Mouse (Mus musculus) cerebellum, adult 11-12 months (tissue): ENCODE data around the gene Gadd45b.

ENCODE experiments used
- DNase-seq: peaks from one replicate; pipeline ENCODE4 v3.0.0; 2022

Gadd45b gene

DNA sequence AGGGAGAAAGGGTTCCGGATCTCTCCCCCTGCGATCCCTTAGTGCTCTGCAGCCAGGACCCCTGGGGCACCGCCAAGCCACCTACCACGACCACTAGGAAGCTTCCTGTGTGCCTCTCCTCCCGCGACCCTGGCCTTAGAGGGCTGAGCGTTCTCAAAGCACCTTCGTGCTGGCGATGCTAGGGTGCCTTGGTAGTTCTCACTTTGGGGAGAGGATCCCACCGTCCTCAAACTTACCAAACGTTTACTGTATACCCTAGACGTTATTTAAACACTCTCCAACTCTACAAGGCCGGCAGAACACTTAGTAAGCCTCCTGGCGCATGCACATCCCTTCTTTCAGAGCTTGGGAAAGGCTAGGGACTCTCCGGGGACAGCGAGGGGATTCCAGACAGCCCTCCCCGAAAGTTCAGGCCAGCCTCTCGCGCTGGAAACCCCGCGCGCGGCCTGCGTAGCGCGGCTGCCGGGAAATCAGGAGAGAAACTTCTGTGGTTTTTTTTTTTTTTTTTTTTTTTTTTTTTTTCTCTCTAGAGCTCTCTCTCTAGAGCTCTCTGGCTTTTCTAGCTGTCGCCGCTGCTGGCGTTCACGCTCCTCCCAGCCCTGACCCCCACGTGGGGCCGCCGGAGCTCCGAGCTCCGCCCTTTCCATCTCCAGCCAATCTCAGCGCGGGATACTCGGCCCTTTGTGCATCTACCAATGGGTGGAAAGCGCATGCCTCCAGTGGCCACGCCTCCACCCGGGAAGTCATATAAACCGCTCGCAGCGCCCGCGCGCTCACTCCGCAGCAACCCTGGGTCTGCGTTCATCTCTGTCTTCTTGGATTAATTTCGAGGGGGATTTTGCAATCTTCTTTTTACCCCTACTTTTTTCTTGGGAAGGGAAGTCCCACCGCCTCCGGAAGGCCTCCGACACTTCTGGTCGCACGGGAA lies at the start of gene Gadd45b:
TSS of gene Gadd45b (plus strand) at position 775 of the 928 bp plus-strand sequence.
- peak; percentile 99 for DNase-seq

DNA sequence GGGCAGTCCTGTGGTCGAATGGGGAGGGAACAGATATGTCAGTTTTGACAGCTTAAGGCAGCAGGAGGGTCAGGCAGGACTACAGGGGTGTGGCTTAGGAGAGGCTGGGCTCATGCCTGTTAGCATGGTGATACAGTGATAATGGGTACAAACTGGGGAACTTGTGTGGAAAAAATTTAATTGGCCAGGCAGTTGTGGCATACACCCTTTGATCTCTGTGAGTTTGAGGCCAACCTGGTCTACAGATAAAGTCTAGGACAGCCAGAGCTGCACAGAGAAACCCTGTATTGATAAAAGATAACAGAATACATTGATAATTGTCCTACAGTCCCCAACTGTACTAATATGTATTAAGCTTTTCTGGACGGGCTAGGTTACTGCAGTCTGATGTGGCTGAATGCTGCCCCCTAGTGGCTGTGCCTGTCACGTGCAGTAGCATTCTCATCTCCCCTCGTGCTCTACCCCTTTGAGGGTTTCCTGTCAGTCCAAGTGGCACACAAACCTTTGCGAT lies 49.7 kb upstream of the Gadd45b start:
- DNase-seq = peak; percentile 59

DNA sequence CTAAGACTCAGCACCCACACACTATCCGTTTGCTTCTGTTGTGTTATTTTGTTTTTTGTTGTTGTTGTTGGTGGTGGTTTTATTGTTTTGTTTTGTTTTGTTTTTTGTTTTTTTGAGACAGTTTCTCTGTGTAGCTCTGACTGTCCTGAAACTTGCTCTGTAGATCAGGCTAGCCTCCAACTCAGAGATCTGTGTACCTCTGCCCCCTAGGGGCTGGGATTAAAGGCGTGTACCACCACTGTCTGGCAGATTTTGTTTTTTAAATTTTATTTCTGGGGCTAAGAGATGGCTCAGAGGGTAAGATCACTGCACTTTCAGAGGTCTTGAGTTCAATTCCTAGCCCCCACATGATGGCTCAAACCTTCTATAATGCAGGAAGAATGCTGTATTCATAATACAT lies 49.0 kb upstream of the Gadd45b start:
- DNase-seq = no peak

DNA sequence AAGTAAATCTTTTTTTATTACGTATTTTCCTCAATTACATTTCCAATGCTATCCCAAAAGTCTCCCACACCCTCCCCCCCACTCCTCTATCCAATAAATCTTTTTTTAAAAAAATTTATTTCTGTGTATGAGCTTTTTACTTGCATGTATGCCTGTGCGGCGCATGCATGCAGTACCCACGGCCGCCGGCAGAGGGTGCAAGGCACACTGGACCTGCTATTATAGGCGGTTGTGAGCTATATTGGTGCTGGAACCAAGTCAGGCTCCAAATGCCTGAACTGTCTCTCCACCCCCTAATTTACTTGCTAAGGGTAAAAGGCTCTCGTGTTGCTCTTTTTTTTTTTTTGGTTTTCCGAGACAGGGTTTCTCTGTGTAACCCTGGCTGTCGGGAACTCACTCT lies 48.6 kb upstream of the Gadd45b start:
- peak; percentile 65 for DNase-seq

DNA sequence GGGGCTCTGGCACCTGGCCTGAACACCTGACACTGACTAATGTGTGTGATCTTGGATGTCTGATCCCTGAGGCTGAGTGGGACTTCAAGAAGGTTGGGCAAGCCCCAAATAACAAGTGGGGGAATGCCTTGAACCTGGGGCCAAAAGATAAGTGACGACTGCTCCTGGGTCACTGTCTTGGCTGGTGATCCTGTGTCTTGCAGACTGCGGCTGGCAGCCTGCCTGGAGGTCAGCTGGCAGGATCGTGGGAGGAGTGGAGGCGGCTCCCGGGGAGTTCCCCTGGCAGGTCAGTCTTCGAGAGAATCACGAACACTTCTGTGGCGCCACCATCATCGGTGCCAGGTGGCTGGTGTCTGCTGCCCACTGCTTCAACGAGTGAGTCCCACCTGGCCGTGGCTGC lies 42.7 kb upstream of the Gadd45b start:
- peak; percentile 86 for DNase-seq

DNA sequence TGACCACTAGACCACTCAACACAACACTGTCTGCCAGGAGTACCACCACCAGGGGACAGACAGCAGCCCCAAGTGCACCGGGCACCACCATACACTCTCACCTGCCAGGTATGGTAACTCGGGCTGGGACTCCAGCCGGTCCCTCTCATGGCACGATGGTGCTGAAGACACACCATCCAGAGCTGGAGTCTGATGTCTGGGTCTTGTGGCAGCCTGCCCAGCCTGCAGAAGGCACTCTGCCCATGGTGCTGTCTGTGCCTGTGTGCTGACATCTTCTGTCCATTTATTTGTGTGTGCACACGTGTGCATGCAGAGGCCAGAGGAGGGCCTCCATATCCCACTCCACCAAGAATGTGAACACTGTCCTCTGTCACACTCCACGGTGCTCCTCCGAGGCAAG lies 34.8 kb upstream of the Gadd45b start:
- DNase-seq = peak; percentile 43

DNA sequence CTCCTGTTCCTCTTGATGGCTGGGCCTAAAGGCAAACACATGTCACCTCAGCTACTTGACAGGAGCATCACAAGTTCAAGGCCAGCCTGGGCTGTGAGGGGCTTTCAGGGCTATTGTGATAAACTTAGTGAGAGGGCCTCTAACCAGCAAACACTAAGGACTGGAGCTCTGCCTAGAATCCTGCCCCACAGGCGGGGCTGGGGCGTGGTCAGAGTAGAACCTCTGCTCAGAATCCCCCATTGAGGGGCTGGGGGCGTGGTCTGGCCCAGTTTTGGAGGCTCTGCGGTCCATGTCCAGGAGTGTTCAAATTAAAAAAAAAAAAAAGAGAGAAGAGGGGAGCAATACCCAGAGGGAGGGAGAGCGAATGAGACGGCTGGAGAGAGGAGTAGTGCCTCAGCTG lies 34.2 kb upstream of the Gadd45b start:
- DNase-seq = peak; percentile 35

DNA sequence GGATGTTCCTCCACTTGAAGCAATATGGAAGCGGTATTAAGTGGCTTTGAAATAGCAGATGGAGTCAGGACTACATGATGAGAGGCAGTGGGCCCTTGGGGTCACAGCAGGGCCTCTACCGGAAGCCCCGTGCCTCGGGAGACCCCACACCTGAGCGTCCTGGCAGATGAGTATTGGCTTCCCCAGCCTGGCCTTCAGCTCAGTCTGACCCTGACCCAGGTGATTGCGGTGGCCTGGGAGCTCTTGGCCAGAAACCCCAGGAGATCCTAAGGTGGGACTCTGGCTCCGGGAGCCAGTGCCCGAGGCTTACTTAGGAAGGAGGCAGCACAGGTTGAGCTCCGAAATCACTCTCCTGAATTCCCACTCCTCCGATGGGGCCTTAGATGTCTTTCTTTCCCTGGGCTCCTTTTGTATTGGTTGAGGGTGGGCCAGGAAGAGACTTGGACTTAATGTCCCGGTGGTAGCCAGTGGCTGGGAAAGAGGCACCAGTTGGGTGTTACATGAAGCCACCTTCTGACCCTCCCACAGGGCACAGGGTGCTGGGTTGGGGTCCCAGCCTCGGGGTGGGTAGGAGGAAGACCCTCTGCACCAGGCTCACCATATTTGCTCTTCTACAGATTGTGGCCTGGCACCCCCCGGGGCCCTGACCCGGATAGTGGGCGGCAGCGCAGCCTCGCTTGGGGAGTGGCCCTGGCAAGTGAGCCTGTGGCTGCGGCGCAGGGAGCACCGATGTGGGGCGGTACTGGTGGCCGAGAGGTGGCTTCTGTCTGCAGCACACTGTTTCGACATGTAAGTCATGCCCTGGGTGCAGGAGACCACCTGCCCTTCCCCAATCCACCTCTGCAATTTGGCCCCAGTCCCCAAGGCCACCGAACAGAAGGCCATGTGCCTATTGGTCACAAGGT lies 33.0 kb upstream of the Gadd45b start:
- DNase-seq = peak; percentile 57

DNA sequence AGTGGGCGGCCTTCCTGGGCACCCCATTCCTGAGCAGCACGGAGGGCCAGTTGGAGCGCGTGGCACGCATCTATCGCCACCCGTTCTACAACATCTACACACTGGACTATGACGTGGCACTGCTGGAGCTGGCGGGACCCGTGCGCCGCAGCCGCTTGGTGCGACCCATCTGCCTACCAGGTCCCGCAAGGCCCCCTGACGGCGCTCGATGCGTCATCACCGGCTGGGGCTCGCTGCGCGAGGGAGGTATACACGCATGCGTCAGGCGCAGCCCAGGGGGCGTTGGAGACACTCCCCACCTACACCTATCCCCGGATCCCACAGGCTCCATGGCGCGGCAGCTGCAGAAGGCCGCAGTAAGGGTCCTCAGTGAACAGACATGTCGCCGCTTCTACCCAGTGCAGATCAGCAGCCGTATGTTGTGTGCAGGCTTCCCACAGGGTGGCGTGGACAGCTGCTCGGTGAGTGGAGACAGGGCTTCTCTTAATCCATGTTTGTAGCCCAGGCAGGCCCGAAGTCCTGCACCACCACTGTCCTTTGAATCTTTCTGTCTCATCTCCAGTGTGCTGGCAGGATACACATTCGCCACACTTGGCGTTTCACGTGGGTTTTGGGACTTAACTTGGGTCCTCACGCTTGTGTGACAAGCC lies 31.9 kb upstream of the Gadd45b start:
- DNase-seq = peak; percentile 58

DNA sequence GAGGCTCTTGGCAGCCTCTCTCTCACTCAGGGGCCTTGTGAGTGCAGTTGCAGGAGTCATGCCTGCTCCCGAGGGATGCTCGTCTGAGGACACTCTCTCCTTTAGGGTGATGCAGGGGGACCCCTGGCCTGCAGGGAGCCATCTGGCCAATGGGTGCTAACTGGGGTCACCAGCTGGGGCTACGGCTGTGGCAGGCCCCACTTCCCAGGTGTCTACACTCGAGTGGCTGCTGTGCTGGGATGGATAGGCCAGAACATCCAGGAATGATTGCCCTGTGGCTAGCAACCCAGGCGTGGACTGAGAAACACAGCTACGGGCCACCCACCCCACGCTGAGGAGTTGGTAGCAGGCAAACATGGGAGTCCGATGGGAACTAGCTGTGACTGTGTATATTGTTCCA lies 30.8 kb upstream of the Gadd45b start:
- DNase-seq = peak; percentile 72

DNA sequence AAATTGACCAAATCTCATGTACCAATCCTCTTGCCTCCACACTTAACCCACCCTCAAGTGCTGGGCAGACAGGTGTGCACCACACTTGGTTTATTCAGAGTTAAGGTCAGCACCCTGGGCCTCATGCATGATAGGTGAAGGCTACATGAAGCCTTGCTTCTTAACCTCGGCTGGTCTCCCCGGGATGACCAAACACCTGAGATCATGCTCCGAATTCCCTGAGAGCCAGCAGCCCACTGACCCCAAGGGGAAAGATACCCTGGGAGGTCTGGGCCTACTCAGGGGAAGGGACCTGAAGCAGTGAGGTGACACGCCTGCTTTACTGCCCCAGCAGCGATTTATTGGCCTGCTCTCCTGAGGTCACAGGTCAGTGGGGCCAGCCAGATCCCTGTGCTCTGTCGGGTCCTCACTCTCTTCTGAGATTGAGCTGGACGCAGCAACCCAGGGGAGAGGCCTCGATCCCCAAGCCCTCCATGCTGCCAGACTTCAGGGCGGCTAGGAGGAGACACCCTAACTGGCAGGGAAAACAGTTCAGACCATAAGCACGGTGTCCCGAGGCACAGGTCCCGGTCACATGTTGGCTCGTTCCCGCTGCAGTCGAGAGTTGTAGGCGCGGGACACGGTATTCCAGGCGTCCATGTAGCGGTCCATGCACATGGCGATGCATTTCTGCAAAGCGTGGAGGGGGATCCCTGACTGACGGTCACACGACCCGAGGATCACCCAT lies 30.1 kb upstream of the Gadd45b start:
- peak; percentile 76 for DNase-seq

DNA sequence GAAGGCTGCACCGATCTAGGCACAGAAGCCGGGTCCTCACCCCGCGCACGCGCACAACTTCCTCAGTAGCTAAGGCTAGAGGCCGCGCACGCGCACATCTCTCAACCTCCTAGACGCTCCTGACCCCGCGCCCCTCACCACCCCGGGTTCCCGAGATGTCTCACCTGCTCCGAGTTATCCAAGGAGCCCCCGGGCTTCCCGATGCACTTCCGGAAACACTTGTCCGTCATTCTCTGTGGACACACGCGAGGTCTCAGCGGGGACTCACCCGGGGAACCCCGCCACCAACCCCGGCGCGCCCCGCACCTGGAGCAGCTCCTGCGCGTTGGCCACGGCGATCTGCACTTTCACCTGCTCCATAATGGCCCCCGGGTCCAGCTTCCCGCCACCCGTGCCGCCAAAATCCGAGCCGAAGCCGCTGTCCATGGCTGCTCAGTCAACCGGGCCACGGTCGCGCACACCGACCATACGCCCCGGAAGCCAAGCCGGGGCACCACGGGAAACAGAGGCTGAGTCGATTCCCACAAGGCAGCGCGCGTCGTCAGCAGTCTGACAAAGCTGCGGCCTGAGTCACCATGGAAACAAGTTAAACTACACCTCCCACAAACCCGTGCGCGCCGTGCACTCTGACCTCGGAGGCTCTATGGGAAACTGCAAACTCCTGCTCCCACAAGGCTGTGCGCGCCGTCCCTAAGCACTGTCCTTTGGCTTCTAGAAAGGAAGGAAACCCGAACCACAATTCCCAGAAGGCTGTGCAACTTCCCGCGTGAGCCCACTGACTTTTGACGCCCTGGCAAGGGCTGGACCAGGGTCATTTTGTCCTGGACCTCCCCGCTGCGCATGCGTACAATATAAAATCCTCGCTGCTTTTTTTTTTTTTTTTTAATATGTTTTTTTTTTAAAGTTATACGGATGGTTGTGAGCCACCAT lies 29.3 kb upstream of the Gadd45b start, which contains the start of gene Timm13:
TSS of gene Timm13 (minus strand) at position 652 of the 930 bp plus-strand sequence.
- peak; percentile 99 for DNase-seq

DNA sequence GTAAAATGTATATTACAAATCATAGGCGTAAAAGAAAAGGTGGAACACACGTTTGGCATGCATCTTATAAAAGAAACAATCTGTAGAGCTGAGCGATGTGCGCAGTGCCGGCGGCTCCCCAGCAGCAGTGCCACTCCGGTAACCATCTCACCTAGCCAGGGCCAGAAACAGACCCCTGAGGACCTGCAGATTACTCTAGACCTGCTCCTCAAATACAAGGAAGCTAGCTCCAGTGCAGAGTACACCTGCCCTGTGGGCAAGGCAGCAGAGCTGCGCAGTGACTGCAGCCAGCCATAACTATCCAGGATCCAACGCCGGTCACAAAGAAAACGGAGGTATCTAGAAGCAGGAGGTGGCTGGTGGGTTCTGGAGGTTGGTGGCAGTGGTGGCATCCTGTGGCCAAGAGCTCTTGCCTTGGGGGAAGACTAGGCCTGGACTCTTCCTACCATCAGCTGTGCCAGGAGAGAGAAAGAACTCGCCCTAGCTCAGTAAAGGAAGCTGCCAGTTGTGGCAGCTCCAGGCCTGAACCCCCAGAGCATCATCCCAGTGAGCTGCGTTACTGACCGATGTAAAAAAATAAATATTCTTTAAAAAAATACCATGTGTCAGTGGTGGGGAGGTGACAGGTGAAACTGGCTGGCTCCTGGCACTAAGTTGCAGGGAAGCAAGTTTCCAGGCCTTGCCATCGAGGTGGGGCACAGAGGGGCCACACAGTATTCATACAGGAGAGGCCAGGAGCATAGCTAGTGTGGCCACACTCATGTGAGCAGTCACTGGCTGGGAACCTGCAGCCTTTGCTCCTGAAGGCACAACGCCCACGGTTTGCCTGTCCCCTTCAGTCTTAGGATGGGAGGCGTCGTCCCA lies 28.2 kb upstream of the Gadd45b start:
- peak; percentile 70 for DNase-seq

DNA sequence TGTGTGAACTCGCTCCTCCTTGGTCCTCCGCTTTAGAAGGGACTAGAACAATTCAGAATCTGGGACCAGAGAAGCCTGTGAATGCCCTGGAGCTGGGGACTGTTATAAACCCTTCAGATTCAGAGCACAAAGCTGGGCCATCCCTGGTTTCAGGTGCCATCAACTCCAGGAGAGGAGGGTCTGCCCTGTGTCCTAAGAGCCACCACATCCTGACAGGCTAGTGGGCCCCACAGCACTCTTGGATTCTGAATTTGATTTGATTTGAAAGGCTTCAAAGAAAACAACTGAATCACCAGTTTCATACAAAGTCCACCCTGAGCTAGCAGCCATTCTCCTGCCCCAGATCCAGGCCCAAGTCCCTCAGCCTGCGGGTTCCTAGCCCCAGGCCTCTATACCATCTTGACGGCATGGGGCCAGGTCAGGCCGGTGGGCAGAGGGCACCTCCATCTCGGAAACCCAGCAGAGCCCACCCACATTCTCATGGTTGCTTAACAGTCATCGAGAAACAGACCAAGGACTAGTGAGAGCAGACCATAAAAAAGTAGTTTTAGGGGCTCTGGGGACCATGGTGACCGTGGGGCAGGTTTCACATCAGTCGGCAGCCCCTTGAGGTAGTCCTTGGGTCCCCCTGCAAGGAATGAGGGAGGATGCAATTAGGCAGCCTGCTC lies 27.5 kb upstream of the Gadd45b start:
- peak; percentile 48 for DNase-seq

DNA sequence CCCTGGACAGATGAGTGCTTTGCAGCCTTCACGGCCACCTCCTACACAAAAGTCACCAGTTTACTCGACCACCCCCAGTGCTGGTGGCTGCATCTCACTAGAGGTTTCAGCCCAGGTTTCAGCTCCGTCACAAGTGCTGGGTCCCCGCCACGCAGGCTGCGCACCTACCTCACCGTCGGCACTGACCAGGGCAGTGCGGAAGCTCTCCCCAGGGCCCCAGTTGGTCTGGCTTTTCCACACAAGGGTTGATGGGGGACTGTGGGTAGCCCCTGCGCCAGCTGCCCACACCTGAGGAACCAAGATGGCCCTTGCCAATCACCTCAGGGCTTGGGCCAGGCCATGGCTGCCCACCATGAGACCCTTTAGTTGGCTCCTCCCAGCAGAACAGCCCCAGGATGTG lies 26.6 kb upstream of the Gadd45b start:
- DNase-seq = peak; percentile 64

DNA sequence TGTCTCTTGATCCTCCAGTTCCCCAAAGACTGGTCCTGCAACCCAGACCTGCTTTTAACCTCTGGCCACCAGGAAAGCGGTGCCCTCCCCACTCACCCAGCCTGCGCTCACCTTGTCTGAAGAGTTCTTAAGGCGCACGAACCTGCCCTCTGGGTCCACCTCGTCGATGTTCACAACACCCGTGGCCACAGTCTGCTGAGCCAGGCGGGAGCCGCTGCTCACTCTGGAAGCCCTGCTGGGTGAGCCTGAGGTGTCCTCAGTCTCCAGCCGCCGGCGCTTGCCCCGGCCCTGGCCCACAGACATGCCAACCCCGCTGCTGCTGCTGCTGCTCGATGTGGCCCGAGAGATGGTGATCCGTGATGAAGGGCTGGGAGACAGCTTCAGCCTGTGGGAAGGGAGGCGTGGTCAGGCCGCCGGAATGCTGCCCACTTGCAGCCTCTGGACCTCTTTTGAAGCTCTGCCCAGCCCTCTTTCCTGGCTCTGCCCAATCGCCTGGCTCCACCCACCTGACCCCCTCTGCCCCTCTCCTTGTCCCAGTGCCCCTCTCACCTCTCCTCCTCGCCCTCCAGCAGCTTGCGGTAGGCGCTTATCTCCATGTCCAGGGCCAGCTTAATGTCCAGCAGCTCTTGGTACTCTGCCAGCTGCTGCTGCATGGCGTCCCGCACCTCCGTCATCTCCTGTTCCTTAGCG lies 25.7 kb upstream of the Gadd45b start:
- DNase-seq = peak; percentile 66

DNA sequence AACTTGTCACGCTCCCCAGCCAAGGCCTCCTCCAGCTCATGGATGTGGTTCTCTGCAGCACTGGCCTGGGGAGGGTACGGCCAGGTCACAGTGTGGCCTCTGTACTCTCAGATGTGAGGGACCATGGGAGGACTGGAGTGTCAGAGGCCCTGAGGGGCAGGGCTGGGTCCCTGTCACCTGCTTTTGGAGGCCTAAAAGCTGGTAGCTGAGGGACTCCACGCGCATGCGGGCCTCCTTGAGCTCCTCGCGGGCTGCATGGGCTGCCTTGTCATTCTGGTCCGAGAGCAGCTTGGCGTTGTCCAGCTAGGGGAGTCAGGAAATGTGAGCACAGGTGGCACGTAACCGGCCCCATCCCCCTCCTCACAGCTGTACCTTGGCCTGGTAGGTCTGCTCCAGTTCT lies 25.2 kb upstream of the Gadd45b start:
- DNase-seq = peak; percentile 51

DNA sequence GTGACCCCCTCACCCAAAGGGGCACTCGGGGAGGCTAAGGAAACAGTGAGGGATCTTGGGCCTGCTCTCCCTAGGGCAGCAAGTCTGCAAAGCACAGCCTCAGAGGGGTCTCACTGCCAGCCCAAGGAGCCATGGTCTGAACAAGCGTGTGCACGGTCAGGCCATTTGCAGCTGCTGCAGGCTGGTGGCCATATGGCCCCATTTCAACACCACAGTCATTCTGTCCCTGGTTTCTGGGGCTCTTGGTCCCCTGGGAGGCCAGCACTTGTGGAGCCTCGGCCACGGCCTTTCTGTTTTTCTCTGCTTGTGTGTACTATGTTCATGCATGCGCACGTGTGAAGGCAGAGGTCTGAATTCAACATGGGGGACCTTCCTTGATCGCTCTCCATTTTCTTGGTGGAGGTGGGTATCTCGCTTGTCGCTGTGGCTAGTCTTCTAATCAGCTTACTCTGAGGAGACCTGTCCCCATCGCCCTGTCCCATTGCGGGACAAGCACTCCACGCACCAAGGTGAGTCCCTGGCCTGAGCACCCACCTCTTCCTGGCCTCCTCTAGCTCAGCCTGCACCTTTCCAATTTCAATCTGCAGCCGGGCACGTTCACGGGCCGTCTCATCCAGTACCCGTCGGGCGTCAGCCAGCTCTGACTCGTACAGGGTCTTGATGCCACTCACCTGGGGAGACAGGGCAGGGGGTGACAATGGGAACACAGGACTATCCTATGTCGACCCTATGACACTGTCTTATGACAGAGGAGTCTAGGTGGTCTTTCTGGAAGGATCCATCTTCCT lies 20.3 kb upstream of the Gadd45b start:
- no peak for DNase-seq
